Mouse (Mus musculus): ENCODE measurements at regions not wholly inside any gene's neighbourhood (a gene's known extent, or its start where the extent isn't known, plus 50 kb on each side); places are given as distances from the start of the nearest gene placed in this dataset.

- no peak for TF ChIP-seq CTCF (IDR thresholded peaks at IDR 0.05; ENCODE audit: borderline replicate concordance, insufficient read depth, low read depth, low read length)
- no peak for TF ChIP-seq POLR2A (IDR thresholded peaks at IDR 0.05; ENCODE audit: borderline replicate concordance, insufficient read depth, low read length)
These were observed 236.8 kb upstream of the Igfbp7 start for GRCm38 (mm10) chr5:77644651-77645050.

Data from cerebellum, adult 2 months (tissue).